Mouse (Mus musculus) intestine, embryonic 16.5 days (tissue): ENCODE data around the gene Sac3d1. TPM values are rescaled to one million over a fixed set of nuclear protein-coding genes. Genes with fewer than 3 reads are reported as not detected.

Experiments
- ATAC-seq: fragments of 200-750 bp; cut with Nextera tagmentation; 2 replicates; pipeline ENCODE4 v1.8.0; 2017; ENCODE audit warnings: moderate TSS enrichment, moderate library complexity
- H3K27ac ChIP-seq: fragments of 300-500 bp; sonication (generic); 2 replicates; pipeline ENCODE4 v1.5.1; 2014; ENCODE audit warnings: mild to moderate bottlenecking, low read length
- H3K27me3 ChIP-seq: fragments of 300-500 bp; sonication (generic); replicated peaks from 2 replicates; pipeline ENCODE4 v1.6.1; 2014; ENCODE audit warnings: low read length, control low read depth, mixed read lengths; ENCODE audit not compliant: control insufficient read depth, insufficient read depth
- H3K36me3 ChIP-seq: fragments of 300-500 bp; sonication (generic); 2 replicates; pipeline ENCODE4 v1.6.1; 2014; ENCODE audit warnings: low read length, control low read depth; ENCODE audit not compliant: control insufficient read depth, insufficient read depth
- H3K4me1 ChIP-seq: fragments of 300-500 bp; sonication (generic); 2 replicates; pipeline ENCODE4 v1.6.1; 2014; ENCODE audit warnings: low read length, control low read depth, mixed read lengths; ENCODE audit not compliant: control insufficient read depth, insufficient read depth
- H3K4me2 ChIP-seq: fragments of 300-500 bp; sonication (generic); 2 replicates; pipeline ENCODE4 v1.6.1; 2014; ENCODE audit warnings: low read depth, low read length, control low read depth
- H3K4me3 ChIP-seq: fragments of 300-500 bp; sonication (generic); 2 replicates; pipeline ENCODE4 v1.5.1; 2014; ENCODE audit warnings: mild to moderate bottlenecking, low read length
- H3K9ac ChIP-seq: fragments of 300-500 bp; sonication (generic); 2 replicates; pipeline ENCODE4 v1.6.1; 2014; ENCODE audit warnings: low read depth, low read length
- H3K9me3 ChIP-seq: fragments of 300-500 bp; sonication (generic); 2 replicates; pipeline ENCODE4 v1.6.1; 2016; ENCODE audit warnings: low read length, control low read depth; ENCODE audit not compliant: control insufficient read depth
- WGBS: fragments of 180-500 bp; shearing (Covaris S2); extraction: QIAGEN DNeasy Blood & Tissue Kit; methylation state at CpG from one replicate; pipeline ENCODE4 v1.1.7; 2014; 5-methylcytosine and 5-hydroxymethylcytosine counted together
- polyA plus RNA-seq: library from polyadenylated mRNA; unstranded; fragments of >200 nt; fragmentation: Nextera tagmentation; extraction: Ambion mirVana; gene quantifications from 2 replicates; pipeline ENCODE4 v1.2.1, GENCODE M21; 2015

The Sac3d1 gene
- polyA plus RNA-seq, 1 experiment from 2014 or later: 35.7 TPM

DNA sequence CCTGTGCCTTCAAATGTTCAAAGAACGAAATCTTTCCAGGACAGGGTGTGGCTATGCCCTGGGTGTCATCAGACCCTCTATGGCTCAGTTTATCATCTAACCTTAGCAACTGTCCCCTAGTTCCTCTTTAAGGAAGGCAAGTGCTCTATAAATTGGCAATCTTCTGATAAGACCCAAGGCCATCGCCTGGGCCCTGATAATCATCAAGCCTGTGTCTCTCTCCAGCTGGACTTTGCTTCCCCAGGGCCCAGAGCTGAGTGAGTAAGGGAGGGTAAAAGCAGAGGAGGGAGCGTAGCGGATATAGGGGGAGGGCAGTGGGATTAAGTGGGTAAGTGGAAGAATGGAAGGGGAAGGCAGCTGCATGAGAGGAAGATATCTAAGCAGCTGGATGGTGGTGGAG lies 14.0 kb downstream of the Sac3d1 start:
- Histone ChIP-seq H3K9ac (no peak overlapping the region), H3K27ac (peak overlapping the region; percentile 75), H3K9me3 (no peaks in the 10 kb centered on the region), H3K27me3 (no peaks in the 10 kb centered on the region), H3K4me3 (no peak overlapping the region), H3K4me1 (peaks cover 14% of the 10 kb centered on the region), H3K4me2 (no peak overlapping the region), H3K36me3 (no peaks in the 10 kb centered on the region)
- ATAC-seq: peak; percentile 80
- WGBS: 50% methylated on average over 4 of the region's 4 CpGs

DNA sequence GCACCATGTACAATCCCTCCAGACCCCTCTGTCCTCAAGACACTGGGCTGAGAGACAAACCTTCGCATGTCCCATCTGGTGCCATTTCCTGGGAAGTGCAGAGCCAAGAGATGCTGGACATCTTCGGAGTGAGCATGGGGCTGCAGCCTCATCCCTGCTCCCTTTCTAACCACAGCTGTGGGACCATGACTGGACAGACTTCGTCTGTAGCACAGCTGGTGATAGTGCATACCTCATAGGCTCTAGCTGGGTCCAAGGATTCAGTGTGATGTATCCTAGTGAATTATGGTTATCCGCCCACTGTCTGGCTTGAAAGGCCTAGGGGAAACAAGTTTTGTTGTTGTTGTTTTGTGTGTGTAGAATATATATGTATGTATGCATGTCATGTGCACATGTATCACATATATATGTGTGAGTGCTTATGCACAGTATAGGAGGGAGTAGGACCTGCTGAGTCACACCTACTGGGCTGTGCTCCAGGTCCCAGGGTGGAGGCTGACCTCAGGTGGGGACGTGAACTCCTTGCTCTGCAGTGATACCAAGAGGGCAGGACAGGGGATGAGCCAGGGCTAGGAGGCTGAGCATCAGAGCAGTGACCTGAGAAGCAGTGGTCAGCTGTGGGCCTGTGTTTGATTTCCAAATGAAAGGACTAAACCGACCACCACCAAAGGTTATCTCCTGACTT lies 16.1 kb downstream of the Sac3d1 start:
- no peaks in the 10 kb centered on the region for H3K9me3 ChIP-seq
- WGBS: 72% methylated on average over 6 of the region's 6 CpGs
- H3K4me2 ChIP-seq: no peak overlapping the region
- H3K4me1 ChIP-seq: peaks cover 14% of the 10 kb centered on the region
- ATAC-seq: 0 out of 2 replicates have a peak, but pooled peaks have one; percentile 31
- H3K4me3 ChIP-seq: no peak overlapping the region
- no peak overlapping the region for H3K27ac ChIP-seq
- H3K27me3 ChIP-seq: no peaks in the 10 kb centered on the region
- peaks cover 2% of the 10 kb centered on the region; the same call in 1 of the 2 replicates for H3K36me3 ChIP-seq
- H3K9ac ChIP-seq: no peak overlapping the region

DNA sequence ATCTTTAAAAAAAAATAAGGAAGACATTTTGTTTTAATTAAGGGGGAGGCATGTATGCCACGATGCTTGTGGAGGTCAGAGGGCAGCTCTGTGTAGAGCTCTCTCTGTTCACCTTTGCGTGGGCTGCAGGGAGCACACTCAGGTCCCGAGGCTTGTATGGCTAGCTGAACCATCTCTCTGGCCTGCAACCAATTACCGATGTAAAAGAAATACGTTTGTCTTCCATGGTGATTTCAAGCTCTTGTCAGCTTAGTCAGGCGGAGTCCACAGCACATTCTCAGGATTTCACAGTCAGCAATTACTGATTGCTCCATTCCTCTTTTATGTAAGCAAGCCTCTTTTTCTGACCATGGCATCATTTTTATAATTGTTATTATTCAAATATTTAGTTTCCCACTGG lies 17.3 kb downstream of the Sac3d1 start:
- 67% methylated on average over 6 of the region's 6 CpGs for WGBS
- Histone ChIP-seq H3K27me3 (no peaks in the 10 kb centered on the region), H3K9me3 (no peaks in the 10 kb centered on the region), H3K4me1 (peaks cover 14% of the 10 kb centered on the region), H3K36me3 (peaks cover 2% of the 10 kb centered on the region; the same call in 1 of the 2 replicates), H3K27ac (no peak overlapping the region), H3K4me3 (no peak overlapping the region), H3K9ac (no peak overlapping the region), H3K4me2 (no peak overlapping the region)
- ATAC-seq: no peak

DNA sequence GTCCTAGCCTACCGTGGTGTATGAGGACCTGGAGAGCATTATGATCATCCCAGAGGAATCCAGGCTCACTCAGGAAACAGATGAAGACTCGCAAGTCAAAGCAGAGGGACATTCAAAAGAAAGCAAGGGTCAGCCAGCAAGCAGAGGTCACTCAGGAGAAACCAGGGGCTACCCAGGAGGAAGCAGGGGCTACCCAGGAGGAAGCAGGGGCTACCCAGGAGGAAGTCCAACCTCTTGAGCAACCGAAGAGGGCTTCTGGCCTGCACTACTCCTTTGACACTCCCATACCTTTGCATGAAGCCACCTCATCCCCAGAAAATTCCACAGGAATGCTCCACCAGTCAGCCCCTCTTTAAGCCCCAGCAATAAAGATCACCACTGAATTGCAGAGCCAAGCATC lies 20.6 kb downstream of the Sac3d1 start:
- 0 out of 2 replicates have a peak, but pooled peaks cover 2% of the 10 kb centered on the region for H3K4me1 ChIP-seq
- 95% methylated on average over 3 of the region's 3 CpGs for WGBS
- peaks cover 2% of the 10 kb centered on the region; the same call in 1 of the 2 replicates for H3K36me3 ChIP-seq
- H3K4me2 ChIP-seq: no peak overlapping the region
- no peak overlapping the region for H3K4me3 ChIP-seq
- no peaks in the 10 kb centered on the region for H3K27me3 ChIP-seq
- ATAC-seq: no peak
- no peaks in the 10 kb centered on the region for H3K9me3 ChIP-seq
- no peak overlapping the region for H3K27ac ChIP-seq
- H3K9ac ChIP-seq: no peak overlapping the region

DNA sequence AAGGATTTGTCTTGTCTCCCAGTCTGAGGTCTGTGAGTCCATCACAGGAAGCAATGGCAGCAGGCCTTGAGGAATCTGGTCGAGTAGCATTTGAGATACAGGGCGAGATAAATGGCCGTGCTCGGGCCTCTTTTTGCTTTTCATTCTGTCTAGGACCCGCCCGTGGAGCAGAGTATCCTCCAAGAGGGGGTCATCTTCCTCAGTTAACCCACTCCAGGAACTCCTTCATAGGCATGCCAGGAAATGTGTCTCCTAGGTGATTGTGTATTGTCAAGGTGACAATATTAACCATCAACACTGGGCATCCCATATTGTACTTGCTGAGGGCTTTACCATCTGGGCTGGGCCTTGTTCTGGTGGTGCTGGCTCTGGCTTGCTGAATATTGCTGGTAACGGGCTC lies 24.3 kb downstream of the Sac3d1 start, which contains the start of gene AC131692.1:
TSS of gene AC131692.1 (plus strand) at position 301 of the 400 bp plus-strand sequence.
- no peak within 1 kb of the TSS for H3K27ac ChIP-seq
- H3K36me3 ChIP-seq: peaks cover 9% of the 10 kb centered on the region; the same call in 1 of the 2 replicates
- H3K4me3 ChIP-seq: no peak within 1 kb of the TSS
- no peaks in the 10 kb centered on the region for H3K27me3 ChIP-seq
- H3K9me3 ChIP-seq: no peaks in the 10 kb centered on the region
- no peak for ATAC-seq
- no peaks in the 10 kb centered on the region for H3K4me1 ChIP-seq
- 85% methylated on average over 7 of the region's 7 CpGs for WGBS
- H3K9ac ChIP-seq: no peak within 1 kb of the TSS
- H3K4me2 ChIP-seq: no peak within 1 kb of the TSS

DNA sequence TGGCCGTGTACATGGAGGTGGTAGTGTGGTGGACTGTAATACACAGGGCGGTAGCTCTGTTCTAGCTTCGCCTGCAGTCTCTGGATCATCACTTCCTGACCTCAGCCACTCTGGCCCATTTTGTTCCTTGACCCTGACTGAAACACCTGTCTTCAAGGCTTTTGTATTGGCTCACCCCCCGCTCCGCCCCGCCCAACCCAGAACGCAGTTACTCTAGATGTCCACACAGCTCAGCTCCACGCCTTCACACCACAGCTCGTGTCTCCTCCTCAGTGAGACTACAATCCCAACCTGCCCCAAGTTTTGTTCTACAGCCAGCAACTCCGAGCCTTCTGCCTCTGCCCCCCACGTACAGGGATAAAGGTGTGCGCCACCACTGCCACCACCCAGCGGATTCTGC lies 29.6 kb downstream of the Sac3d1 start:
- Histone ChIP-seq H3K27ac (no peak overlapping the region), H3K9ac (no peak overlapping the region), H3K4me3 (no peak overlapping the region), H3K9me3 (no peaks in the 10 kb centered on the region), H3K4me2 (no peak overlapping the region), H3K36me3 (peaks cover 7% of the 10 kb centered on the region; the same call in 1 of the 2 replicates), H3K4me1 (peaks cover 9% of the 10 kb centered on the region), H3K27me3 (no peaks in the 10 kb centered on the region)
- no peak for ATAC-seq
- WGBS: 86% methylated on average over 13 of the region's 13 CpGs

DNA sequence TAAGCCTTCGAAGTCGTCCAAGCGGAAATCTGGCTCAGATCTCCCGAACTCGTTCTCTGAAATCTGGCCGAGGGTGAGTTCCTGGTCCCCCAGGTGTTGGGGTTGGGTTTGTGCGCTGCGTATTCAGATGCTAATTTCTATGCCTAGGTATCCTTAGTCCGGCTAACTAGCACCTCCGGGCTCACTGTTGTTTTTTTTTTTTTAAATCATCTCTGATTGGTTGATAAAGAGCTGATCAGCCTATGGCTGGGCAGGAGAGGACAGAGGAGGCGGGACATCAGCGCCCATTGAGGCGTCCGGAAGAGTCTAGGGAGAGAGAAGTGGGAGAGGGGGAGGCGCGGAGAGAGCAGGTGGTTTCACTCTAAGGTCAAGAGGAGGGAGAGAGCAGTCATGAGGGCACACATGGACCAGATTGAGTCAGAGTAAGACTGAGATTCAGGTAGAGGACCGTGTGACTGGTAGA lies 33.0 kb downstream of the Sac3d1 start:
- peak overlapping the region; percentile 80 for H3K9ac ChIP-seq
- H3K4me3 ChIP-seq: peak overlapping the region; percentile 81
- H3K4me1 ChIP-seq: peaks cover 11% of the 10 kb centered on the region
- peaks cover 8% of the 10 kb centered on the region for H3K36me3 ChIP-seq
- no peaks in the 10 kb centered on the region for H3K27me3 ChIP-seq
- peak overlapping the region; percentile 73 for H3K27ac ChIP-seq
- ATAC-seq: peak; percentile 78
- H3K4me2 ChIP-seq: peak overlapping the region; percentile 81
- H3K9me3 ChIP-seq: no peaks in the 10 kb centered on the region
- 0% methylated on average over 17 of the region's 17 CpGs for WGBS

DNA sequence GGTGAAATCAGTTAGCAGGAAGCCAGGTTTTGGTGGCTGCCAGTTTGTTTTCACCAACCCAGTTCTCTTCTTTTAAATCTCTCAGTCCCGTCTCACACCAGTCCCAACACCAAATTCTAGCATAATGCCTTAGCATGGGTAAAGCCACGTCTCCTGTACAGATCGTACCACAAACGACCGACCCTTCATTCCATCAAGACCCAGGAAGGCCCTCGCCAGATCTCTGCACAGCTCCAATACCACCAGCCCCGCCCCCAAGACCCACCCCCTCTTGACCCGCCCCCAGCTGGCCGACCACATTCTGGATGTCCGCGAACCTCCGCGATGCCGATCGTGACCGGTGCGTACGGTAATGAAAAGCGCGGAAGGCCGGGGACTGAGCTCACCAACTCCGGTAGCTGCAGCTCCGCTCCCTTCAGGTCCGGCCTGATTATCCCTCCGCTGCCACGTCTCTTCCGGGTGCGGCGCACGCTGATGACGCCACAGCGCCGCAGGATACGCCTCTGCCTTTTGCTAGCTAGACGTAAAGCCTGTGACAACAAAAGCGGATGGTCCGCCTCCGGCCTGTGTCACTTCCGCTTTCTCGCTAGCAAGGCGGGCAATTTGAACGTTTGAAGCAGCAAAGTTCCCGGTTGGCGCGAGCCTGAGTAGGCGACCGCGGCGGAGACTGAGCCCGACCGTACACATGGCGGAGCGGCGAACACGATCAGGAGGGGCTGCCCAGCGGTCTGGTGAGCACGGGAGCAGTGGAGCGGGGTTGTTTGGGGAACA lies 33.8 kb downstream of the Sac3d1 start, which contains the start of the genes Zfpl1 and Cdca5:
TSS of gene Zfpl1 (minus strand) at position 479 of the 771 bp plus-strand sequence.
TSS of gene Cdca5 (plus strand) at position 506 of the 771 bp plus-strand sequence.
- Histone ChIP-seq H3K9me3 (no peaks in the 10 kb centered on the region), H3K4me2 (peak within 1 kb of the TSS; percentile 93), H3K4me1 (peaks cover 11% of the 10 kb centered on the region), H3K9ac (peak within 1 kb of the TSS; percentile 80), H3K36me3 (peaks cover 2% of the 10 kb centered on the region), H3K27ac (peak within 1 kb of the TSS; percentile 73), H3K27me3 (no peaks in the 10 kb centered on the region), H3K4me3 (peak within 1 kb of the TSS; percentile 81)
- WGBS: under 1% methylated on average over 58 of the region's 58 CpGs
- peak; percentile 92 for ATAC-seq

DNA sequence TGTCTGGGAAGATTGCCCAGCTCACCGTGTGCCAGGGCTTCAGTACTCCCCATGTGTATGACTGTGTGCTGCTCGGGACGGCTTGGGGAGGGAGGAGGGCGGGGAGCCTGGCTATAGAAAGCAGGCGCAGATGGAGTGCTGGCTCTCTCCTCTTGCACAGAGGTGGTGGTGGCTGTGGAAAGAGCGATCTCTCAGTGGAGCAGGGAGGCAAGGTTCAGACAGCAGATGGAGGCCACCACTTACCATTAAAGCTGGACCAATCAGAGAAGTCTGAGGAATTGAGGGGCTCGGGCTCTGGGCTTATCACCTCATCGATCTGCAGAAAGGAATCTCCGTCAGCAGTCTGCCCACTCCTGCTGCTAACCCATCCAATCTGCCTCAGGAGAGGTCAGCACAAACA lies 36.3 kb downstream of the Sac3d1 start, which contains the start of gene Gm28374:
TSS of gene Gm28374 (minus strand) at position 101 of the 400 bp plus-strand sequence.
- 88% methylated on average over 9 of the region's 9 CpGs for WGBS
- no peak for ATAC-seq
- H3K27me3 ChIP-seq: no peaks in the 10 kb centered on the region
- no peak within 1 kb of the TSS for H3K4me3 ChIP-seq
- no peak within 1 kb of the TSS for H3K27ac ChIP-seq
- H3K36me3 ChIP-seq: peaks cover 2% of the 10 kb centered on the region
- no peak within 1 kb of the TSS for H3K4me2 ChIP-seq
- no peak within 1 kb of the TSS for H3K9ac ChIP-seq
- H3K9me3 ChIP-seq: no peaks in the 10 kb centered on the region
- H3K4me1 ChIP-seq: peaks cover 11% of the 10 kb centered on the region
